Mouse (Mus musculus) urinary bladder, postnatal 4 days (tissue): ENCODE results near the gene Pmp22.

ENCODE experiments used
- DNase-seq, 2 experiments: peaks; one replicate each; pipeline ENCODE4 v3.0.0; 2021 to 2022; ENCODE audit warnings: low spot score in 2 of 2

Pmp22 gene

DNA sequence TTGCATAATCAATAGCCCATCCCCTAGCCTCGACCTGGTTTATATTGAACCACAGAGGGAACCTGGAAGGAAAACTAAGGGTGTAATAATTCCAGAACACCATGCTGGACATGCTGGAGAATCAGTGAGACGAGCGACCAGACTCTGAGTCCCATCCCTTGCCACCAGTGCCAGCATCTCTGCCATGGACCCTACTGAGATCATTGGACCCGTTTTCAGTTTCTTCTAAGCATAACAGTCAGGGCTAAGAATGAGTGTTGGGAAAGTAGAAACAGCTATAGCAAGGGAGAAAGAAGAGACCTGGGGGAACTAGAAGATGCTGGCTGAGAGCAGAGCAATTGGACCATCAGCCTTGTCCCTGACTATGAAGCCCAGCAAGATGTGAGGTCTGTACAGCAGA, 1.3 kb upstream of the Pmp22 start:
- DNase-seq: no peak

DNA sequence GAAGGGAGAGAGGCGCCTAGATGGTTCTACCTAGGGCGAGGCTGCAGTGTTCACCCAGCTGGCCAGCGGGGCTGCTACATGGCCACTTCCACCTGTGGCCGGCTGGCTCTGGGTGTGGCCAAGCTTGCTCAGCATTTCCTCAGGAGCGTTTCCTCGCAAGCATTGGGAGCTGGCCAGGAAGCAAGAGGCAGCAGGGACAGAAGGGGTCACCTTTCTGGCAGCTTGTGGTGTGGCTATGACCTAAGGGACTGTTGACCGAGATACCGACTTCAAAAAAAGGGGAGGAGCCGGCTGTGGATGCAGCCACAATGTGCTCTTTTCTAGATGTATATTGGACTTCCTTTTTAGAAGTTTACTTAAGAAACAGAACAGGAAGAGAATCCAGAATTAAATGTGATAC, 593 bp downstream of the Pmp22 start:
- DNase-seq: no peak

DNA sequence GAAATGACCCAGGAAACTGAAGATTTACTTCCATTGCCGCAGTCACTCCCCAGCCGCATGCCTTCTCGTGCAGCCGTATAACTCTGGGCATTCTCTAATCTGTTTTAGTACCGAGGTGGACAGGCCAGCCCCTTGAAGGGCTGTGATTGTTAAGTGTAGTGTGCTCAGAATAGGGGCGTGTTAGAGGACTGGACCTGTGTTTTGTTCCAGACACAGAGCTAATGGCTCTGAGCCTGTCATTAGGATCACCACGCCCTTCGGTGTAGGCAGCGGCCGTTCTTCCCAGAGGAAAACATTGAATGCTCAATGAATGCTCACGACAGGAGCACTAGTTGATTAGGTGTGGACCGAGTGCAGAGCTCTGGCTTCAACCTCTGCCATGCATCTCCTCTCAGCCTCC, 1.1 kb downstream of the Pmp22 start:
- no peak for DNase-seq

GRCm38 (mm10) chr11:63130497-63130896, 1.7 kb downstream of the Pmp22 start:
- DNase-seq: peak; percentile 74 to 78

GRCm38 (mm10) chr11:63131001-63131692, 2.4 kb downstream of the Pmp22 start:
- DNase-seq: peak; percentile 70 to 79

DNA sequence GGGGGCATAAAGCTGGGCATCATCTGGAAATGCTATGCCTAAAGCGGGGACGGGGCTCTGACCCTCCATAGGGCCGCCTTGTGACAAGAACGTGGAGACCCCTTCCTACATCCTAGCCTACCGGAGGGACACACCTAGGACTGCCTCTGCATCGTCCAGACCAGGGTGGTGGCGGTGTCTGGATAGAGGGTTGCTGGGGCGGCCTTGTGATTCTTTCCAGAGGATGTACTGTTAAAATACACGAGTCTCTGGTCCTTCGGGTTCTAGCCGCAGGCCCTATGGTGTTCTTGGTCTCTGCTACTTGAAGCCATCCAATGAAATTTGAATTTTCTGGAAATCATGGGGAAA, 2.9 kb downstream of the Pmp22 start:
- no peak for DNase-seq

GRCm38 (mm10) chr11:63132151-63132500, 3.3 kb downstream of the Pmp22 start:
- no peak for DNase-seq

- peak; percentile 83 to 84 for DNase-seq
Observed at GRCm38 (mm10) chr11:63132501-63133435, 4.0 kb downstream of the Pmp22 start.

GRCm38 (mm10) chr11:63134021-63134420, 5.2 kb downstream of the Pmp22 start:
- no peak for DNase-seq

GRCm38 (mm10) chr11:63134742-63135482, 6.1 kb downstream of the Pmp22 start:
- DNase-seq: no peak

- peak; percentile 85 to 95 for DNase-seq
Observed at GRCm38 (mm10) chr11:63135622-63136021, 6.8 kb downstream of the Pmp22 start.

DNA sequence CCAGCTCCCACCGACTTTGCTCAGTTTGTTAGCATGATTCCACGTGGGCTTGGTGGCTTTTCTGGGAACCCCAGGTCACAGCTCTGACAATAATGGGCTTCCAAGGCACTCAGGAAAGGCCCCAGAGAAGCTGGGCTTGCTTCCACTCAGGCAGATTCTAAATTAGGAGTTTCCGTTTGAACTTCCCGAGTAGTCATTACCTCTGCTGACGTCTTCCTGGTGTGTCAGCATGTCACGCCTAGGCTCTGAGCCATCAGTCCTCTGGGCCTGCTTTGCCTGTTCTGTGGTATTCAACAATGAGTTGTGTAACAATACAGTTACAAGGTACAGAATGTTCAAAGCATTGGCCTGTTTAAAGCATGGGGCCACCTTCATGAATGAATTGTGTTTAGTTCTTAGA, 7.4 kb downstream of the Pmp22 start:
- no peak for DNase-seq

DNA sequence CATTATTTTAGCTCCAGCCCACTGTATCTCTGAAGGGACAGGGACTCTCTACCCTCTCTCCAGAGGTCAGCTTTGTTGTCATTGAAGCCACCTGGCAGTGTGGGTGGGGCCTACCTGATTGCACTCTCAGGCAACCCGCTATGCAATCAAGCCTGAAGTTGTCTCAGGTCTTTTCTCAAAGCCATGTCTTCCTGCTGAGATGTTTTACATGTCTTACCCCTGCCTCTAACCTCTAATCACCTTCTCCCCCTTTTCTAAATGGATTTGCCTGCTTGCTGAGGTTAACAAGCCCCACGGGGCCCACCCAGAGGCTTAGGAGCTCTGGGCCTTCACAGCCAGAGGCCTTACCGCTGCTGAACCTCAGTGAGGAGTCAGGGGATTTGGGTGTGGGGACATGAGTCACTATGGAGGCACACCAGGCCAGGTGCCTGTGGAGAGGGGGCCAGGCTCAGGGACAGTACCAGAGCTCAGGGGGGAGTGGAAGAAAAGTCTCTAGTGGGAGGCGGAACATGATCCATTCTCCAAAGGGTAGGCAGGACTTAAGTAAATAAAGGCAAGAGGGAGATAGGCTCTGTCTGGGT, 8.1 kb downstream of the Pmp22 start:
- DNase-seq: no peak

DNA sequence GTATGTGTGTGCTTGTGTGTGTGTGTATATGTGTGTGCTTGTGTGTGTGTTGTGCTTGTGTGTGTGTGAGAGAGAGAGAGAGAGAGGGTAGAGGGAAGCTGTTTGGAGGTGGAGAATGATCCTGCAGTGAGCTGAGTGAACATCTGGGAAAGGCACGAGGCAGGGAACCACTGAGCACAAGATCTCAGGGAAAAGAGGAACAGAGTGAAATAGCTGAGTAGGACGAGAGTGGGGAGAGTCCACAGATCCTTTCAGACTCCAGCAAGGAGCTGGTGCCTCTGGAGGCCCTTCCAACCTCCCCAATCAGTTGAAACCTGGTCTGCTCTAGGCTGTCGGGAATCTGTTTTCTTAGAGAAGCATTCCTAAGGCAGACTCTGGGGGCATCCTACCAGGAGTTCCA, 10.0 kb downstream of the Pmp22 start:
- no peak for DNase-seq

GRCm38 (mm10) chr11:63142311-63142710, 13.5 kb downstream of the Pmp22 start:
- no peak for DNase-seq

GRCm38 (mm10) chr11:63142816-63143215, 14.0 kb downstream of the Pmp22 start:
- no peak for DNase-seq

DNA sequence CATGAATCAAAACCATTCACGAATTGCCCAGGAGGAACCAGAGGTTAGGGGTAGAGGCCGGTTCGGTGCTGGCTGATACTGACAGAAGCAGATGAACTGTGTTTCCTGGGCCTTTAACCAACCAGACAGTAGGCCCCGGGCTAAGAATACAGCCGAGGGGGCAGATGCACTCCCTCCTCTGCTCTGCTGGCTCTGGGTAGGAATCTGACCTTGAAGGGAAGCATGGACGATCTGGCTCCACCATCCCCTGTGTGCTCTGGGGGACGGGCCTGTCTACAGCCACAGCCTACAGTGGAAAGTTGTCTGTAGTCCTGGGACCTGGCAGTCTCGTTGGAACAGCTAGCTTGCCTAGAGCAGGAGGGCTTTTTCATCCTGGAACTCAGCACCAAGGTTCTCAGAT, 14.7 kb downstream of the Pmp22 start:
- peak in 1 of 2 experiments; percentile 42 for DNase-seq

DNA sequence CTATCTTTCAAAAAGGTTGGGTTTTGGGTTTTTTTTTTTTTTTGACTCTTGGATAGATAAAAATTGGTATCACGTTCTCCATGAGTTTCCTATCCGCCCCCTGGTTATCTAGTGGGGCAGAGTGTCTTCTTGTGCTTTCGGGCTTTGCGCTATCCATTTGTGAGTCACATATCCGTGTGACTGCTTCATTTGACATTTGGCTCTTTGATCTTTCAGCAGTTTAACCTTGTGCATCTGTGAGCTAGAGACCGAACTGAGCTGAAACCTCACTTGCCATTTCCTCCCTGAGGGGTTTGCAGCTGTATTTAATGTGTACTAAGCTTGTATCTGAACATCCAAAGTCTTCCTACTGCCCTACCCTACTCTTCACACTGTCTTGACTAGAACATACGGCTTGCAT, 17.8 kb downstream of the Pmp22 start:
- no peak for DNase-seq

- DNase-seq: no peak
Observed at GRCm38 (mm10) chr11:63148276-63148675, 19.5 kb downstream of the Pmp22 start.

DNA sequence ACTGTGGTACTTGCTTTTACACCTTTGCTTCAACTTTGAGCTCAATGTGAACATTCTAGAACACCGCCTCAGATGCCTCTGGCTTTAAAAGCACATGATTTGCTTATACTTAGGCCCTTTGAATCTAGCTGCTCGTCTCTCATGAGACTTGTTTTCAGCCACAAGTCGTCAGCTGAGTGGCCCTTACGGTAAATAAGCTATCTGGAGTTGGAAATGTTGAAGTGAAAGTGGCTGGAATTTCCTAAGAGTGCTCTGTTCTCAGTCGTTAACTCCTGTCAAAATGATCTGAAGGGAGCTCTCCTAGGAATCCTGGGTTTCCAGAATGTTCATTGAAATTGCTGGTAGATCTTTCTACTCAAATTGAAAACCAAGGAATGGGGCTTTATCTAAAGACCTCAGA, 23.1 kb downstream of the Pmp22 start:
- DNase-seq: no peak

DNA sequence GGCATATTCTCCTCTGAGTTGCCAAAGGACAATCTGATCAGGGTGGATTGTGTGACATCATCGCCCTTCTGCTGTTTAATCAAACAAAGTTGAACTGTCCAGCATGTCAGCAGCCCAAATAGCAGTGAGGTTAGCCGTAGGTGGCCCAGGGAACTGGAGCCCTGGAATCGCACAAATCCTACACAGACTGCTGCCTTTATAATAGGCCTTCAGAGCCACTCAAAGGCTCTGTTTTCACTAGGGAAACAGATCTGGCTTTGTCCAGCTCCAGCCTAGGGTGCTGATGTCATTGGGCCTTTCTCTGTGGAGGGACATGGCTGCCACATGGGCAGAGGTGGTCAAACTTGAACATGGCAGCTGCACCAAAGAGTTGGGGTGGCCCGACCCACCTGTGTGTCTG, 28.3 kb downstream of the Pmp22 start:
- no peak for DNase-seq

GRCm38 (mm10) chr11:63160926-63161325, 32.1 kb downstream of the Pmp22 start:
- no peak for DNase-seq
